Mouse (Mus musculus) MEL (cell line): ENCODE measurements around the gene Senp1.

Experiments used
- CHD2 ChIP-seq: IDR thresholded peaks from 2 replicates; pipeline ENCODE4 v1.6.1; 2011; ENCODE audit warnings: low read length, improper control_type of control experiment
- CTCF ChIP-seq, 3 experiments: IDR thresholded peaks in 2 of 3; conservative IDR thresholded peaks in 1 of 3; 2 replicates each; pipeline ENCODE4 v1.5.1; 2011 to 2012; ENCODE audit warnings: low read length in 3 of 3, low read depth in 2 of 3, mild to moderate bottlenecking in 2 of 3, improper control_type of control experiment in 1 of 3, inconsistent platforms in 1 of 3, mixed read lengths in 1 of 3, moderate library complexity in 1 of 3; ENCODE audit not compliant: control insufficient read depth in 1 of 3, insufficient read depth in 1 of 3, poor library complexity in 1 of 3, severe bottlenecking in 1 of 3
- EP300 ChIP-seq, 2 experiments: IDR thresholded peaks; 2 replicates each; pipeline ENCODE4 v1.6.1; 2011; ENCODE audit warnings: improper control_type of control experiment in 2 of 2, low read length in 2 of 2, low read depth in 1 of 2, mild to moderate bottlenecking in 1 of 2
- GATA1 ChIP-seq: IDR thresholded peaks from 2 replicates; pipeline ENCODE4 v1.6.1; 2011; ENCODE audit warnings: low read depth, low read length, improper control_type of control experiment
- HCFC1 ChIP-seq: IDR thresholded peaks from 2 replicates; pipeline ENCODE4 v1.6.1; 2012; ENCODE audit warnings: low read depth, mild to moderate bottlenecking, inconsistent platforms, low read length, improper control_type of control experiment, moderate library complexity
- MAFK ChIP-seq: IDR thresholded peaks from 2 replicates; pipeline ENCODE4 v1.6.1; 2011; ENCODE audit warnings: low read depth, mild to moderate bottlenecking, low read length, improper control_type of control experiment, borderline replicate concordance
- MEF2A ChIP-seq: IDR thresholded peaks from 2 replicates; pipeline ENCODE4 v1.6.1; 2014; ENCODE audit warnings: low read depth, mild to moderate bottlenecking, inconsistent platforms, low read length, improper control_type of control experiment; ENCODE audit not compliant: poor library complexity, insufficient replicate concordance, severe bottlenecking; ENCODE audit errors: extremely low read depth
- POLR2A ChIP-seq, 2 experiments: IDR thresholded peaks; 2 replicates each; pipeline ENCODE4 v1.6.1; 2011 to 2012; ENCODE audit warnings: low read length in 2 of 2, mild to moderate bottlenecking in 2 of 2, control low read depth in 1 of 2, improper control_type of control experiment in 1 of 2, low read depth in 1 of 2, moderate library complexity in 1 of 2; ENCODE audit not compliant: control insufficient read depth in 1 of 2, insufficient read depth in 1 of 2, poor library complexity in 1 of 2
- SIN3A ChIP-seq: IDR thresholded peaks from 2 replicates; pipeline ENCODE4 v1.6.1; 2012; ENCODE audit warnings: low read length, improper control_type of control experiment, inconsistent platforms
- TAL1 ChIP-seq: IDR thresholded peaks from 2 replicates; pipeline ENCODE4 v1.6.1; 2012; ENCODE audit warnings: mild to moderate bottlenecking, inconsistent platforms, low read length, moderate library complexity, mixed read lengths
- TCF12 ChIP-seq: IDR thresholded peaks from 2 replicates; pipeline ENCODE4 v1.6.1; 2014; ENCODE audit warnings: low read depth, mild to moderate bottlenecking, inconsistent platforms, low read length, improper control_type of control experiment, moderate library complexity
- ZMIZ1 ChIP-seq: IDR thresholded peaks from 2 replicates; pipeline ENCODE4 v1.6.1; 2012; ENCODE audit warnings: low read depth, mild to moderate bottlenecking, inconsistent platforms, low read length, improper control_type of control experiment, moderate library complexity

GRCm38 (mm10) chr15:98043967-98044366, 49.6 kb downstream of the Senp1 start:
- TF ChIP-seq HCFC1 (no peak), GATA1 (no peak), CTCF (IDR thresholded peaks at IDR 0.05 in 2 of 3, conservative IDR thresholded peaks at IDR 0.05 in 1 of 3; ENCODE audit: control insufficient read depth in 1 of 3, insufficient read depth in 1 of 3, low read depth in 2 of 3, low read length in 3 of 3, poor library complexity in 1 of 3, severe bottlenecking in 1 of 3) (no peak), POLR2A (IDR thresholded peaks at IDR 0.05; ENCODE audit: control insufficient read depth in 1 of 2, insufficient read depth in 1 of 2, low read depth in 1 of 2, low read length in 2 of 2, poor library complexity in 1 of 2) (no peak), TAL1 (no peak), CHD2 (no peak), SIN3A (no peak), MEF2A (no peak), MAFK (no peak), TCF12 (no peak), ZMIZ1 (no peak), EP300 (IDR thresholded peaks at IDR 0.05; ENCODE audit: low read depth in 1 of 2, low read length in 2 of 2) (no peak)
